Mouse (Mus musculus) MEL-GATA-1-ER (cell line): ENCODE results near the gene Ccdc159.
A peak's percentile ranks its signal among the peaks of the same experiment; 100 is the strongest.

Experiments used
- DNase-seq: peaks from one replicate; pipeline ENCODE4 v3.0.0-alpha.2; 2012; ENCODE audit warnings: low read depth; ENCODE audit errors: extremely low read depth

Gene Ccdc159

DNA sequence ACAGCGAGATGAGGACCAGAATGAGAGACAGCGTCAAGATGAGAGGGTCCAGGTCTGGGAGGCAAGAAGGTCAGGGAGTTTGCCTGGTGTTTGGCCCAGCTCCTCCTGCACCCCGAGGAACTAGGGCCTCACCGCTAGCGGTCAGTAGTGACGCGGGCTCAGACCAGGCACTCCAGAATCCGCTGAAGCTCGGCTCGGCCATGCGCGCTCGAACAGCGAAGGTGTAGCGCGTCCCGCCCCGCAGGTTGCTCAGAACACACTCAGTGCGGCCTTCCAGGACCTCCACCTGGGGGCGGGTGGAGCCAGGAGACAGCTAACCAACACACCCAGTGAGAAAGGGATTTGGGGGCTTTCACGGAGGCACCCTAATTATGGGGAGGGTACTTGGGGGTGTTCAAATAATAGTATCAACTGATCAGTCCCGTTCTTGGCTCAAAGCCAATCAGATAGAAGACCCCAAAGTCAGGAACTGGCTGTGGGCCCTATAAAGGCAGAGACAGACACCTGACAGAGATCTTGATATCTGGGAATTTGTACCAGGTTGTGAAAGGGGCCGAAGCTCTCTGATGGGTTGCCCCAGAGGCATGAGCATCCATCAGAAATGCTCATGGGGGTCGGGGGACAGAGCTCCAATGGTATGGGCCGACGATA is 33.4 kb downstream of the Ccdc159 start:
- DNase-seq = no peak

DNA sequence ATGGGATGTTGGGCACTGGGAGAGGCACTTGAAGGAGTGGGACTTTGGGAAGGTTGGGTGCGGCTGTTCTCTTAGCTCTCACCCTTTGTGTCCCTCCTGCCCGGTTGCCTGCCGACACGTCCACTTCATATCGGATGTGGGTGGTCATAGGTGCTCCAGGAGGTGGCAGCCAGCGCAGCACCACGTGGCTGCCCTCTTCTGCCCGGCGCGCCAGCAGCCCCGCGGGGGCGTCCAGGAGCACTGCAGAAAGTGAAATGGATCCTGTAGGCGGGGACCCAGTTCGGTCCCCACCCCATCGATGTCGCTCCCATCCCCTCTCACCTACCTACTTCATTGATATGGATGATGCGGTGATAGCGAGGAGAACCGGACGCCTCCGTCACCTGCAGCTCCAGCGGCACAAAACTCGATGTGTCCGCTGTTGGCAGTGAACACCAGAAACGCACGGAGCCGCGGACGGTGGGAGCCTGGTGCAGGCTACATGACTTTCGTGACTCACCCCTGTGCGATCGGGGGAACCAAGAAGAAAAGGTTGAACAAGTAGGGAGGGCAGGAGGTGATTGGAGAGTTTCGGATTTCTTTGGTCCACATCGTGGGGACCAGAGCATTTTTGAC is 34.2 kb downstream of the Ccdc159 start:
- no peak for DNase-seq

DNA sequence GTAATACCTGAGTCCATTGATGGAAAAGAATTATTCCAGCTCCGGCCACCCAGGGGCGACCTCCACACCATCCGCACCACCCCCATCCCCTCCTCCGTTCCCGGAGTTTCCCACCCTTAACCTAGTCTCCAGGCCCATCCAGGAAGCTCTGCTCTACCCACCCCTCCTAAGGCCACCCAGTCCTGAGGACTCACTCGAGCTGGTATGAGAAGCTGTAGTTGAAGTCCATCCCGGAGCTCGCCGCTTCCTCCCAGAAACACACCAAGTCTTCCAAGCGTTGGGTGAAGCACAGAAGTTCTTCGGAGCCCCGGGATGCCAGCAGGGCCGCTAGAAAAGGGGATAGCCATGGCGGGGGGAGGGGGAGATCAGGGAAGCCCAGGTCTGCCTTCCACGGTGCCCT is 34.7 kb downstream of the Ccdc159 start:
- no peak for DNase-seq

DNA sequence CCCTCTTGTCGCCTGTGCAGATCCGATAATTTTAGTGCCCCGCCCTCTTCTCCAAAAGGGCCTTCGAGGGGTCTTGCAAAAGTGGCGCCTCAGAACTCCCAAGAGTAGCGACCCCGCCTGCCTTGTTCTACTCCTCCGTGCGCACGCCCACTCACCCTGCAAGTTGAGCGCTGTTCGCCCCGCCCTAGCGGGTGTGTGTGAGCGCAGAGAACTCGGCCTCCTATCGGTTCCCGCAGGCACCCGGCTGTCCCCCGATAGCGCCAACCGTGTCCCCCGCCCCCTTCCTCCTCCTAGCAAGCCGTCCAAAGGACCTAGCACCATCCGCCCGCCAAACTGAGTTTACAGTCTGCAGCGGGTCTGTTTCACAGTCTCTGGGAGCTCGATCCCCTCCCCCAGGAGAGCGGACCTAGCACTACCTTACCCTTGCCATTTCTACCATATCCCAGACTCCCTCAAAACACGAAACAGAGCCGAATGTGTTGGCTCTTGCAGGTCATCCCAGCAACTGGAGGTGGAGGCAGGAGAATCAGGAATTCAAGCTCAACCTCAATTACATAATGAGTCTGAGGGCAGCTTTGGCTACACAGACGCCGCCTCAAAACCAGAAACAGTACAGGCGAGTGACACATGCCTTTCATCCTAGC is 35.3 kb downstream of the Ccdc159 start:
- peak; percentile 99 for DNase-seq

DNA sequence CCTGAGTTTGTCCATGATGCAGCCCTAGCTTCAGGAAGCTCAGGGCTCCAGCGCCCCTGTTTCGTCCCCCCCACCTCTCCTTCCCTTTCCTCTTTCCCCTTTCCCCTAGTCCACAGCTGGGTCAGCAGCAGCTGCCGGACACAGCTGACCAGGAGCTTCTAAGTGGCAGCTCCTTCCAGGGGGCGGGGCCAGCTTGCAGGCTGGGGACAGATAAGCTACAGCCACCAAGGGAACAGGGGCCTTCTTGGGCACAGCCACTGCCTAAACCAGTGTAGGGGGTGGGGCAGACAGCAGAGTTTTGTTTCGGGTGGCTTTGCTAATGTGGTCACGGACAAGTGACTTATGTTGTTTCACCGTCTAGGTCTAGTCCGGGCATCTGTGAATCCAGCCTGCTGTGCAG is 36.1 kb downstream of the Ccdc159 start, which contains the start of gene Epor:
Epor (minus strand) TSS at position 90 of the 400 bp plus-strand sequence.
- DNase-seq = peak; percentile 82

DNA sequence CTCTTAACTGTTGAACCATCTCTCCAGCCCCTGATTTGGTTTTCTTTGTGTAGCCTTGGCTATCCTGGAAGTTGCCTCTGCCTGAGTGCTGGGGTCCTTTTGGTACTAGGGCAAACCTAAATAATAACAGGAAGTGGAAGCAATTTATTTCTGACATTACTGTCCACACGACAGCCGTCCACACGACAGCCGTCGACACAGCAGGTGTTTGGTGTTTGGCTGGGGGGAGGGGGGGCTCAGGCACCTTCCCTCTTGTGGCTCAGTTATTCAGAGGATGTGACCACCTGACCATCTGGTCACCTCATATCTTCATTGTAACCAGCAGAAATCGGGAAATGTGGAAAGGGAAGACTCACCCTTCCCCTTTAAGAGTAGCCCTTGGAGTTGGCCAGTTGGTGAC is 41.6 kb downstream of the Ccdc159 start:
- no peak for DNase-seq

DNA sequence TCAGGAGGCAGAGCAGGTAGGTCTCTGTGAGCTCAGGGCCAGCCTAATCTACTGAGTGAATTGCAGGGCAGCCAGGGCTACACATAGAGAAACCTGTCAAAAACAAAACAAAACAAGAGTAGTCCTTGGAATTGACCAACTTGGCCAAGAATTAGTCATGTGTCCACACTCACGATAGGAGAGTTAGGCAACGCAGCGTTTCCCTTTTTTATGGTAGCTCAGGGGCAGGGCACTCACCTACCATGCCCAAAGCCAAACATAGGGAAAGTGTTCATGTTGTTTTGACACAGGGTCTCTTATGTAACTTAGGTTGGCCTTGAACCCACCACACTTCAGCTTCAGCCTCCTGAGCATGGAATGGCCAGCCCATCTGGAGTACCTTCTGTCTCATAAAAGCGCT is 42.0 kb downstream of the Ccdc159 start:
- no peak for DNase-seq

DNA sequence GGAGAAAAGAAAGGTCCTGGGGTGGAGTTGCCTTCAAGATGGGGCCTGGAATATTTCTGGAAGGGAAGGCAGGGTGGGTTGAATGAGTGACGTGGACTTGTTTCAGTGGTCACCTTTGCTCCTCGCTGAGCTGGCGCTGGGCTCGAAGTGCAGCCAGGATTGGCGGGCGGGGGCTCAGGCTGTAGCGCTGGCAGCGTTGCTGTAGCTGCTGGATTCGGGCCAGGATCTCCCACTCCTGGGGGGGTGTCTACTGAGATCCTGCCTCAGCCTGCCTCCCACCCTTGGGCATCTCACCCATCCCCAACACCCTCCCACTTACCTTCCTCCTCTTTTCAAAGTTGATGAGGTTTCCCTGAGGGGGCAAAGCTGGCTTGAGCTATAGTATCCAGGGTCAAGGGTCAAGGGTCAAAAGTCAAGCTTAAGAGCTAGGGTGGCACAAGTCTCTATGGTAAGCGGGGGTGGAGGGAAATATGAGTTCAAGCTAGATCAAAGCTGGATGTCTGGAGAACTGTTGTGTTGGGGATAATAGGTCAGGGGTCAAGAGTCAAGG is 49.4 kb downstream of the Ccdc159 start:
- DNase-seq = no peak

DNA sequence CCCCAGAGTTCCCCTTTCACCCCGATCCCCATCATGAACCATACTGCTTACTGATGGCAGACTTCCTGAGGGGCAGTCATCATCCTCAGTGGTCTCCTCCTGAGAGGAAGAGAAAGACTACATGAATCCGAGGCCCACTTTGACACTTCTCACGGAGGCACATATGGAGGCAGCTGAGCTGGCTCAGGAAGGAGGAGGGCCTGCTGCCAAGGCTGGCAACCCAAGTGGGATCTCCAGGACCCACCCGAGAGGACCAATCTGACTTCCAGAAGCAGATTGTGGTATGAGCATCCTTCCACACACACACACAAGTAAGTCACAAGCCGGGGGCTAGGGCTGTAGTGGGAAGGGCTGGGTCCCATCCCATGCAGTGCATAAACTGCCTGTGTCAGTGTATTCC is 50.1 kb downstream of the Ccdc159 start:
- no peak for DNase-seq

DNA sequence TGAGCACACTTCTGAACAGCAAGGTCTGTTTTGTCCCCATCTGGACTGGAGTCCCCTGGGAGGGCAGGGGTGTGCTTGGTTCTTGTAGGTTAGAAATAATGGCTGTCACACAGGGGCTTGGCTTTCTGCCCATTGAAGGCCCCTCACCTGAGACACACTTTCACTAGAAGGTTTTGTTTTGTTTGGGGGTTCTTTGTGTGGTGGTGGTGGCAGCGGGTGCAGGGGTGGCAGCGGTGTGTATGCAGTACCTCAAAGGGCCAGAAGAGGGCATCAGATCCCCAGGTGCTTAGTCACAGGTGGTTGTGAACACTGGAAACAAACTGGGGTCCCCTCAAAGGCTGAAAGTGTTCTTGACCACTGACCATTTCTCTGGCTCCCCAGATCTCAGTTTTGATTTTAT is 50.7 kb downstream of the Ccdc159 start:
- DNase-seq = no peak

DNA sequence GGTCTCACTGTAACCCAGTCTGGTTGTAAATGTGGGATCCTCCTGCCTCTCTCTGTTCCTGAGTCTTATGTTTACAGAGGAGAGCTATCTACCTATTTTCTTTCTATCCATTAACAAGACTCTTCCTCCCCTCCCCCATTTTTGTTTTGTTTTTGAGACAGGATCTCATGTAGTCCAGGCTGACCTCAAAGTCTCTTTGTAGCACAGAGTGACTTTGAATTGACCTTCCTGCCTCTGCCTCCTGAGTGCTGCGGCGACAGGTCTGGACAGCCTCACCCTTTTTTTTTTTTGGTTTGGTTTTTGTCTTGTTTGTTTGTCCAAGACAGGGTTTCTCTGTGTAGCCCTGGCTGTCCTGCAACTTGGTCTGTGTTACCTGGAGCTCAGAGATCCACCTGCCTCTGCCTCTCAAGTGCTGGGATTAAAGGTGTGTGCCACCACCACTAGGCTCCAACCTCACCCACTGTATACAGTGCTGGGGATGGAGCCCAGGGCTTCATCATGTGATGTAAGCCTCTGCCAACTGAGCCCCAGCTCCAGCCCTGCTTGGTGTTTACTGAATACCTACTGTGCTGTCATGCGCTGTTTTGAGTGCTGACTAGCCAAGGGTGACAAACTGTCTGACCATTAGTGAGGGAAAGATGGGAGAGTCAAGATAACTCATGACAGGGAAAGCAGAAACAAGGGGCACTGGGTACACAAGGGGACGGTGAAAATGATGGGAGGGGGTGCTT is 51.3 kb downstream of the Ccdc159 start:
- no peak for DNase-seq

DNA sequence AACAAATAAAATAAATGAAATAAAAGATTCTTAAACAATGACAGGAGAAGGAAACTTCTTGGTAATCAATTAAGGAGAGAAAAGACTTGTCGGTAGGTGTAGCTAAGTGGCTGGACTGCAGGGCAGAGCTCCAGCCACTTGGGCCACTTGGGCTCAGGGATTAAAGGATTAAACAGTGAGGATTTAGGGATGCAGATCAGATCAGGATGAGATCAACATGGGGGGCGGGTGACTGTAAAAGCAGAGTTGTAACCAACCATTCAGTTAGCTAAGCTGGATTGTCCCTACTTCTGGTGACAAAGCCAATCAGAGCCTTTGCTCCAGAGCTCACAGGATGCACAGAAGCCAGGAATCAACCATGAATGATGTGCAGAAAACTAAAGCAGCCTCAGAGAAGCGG is 56.6 kb downstream of the Ccdc159 start:
- no peak for DNase-seq
